Mouse (Mus musculus) megakaryocyte, embryonic 14.5 days (primary cell): ENCODE results near the gene Nasp. TPM values are rescaled to one million over a fixed set of nuclear protein-coding genes. Genes with fewer than 3 reads are reported as not detected.

Experiments
- H3K27me3 ChIP-seq: replicated peaks from 2 replicates; pipeline ENCODE3; 2012; ENCODE audit warnings: inconsistent platforms
- H3K36me3 ChIP-seq: replicated peaks from 2 replicates; pipeline ENCODE3; 2012; ENCODE audit warnings: low read length, inconsistent platforms, mixed read lengths
- H3K4me1 ChIP-seq: 2 replicates; pipeline ENCODE4 v1.6.1; 2012; ENCODE audit warnings: inconsistent platforms
- H3K4me3 ChIP-seq: replicated peaks from 2 replicates; pipeline ENCODE3; 2012; ENCODE audit warnings: moderate library complexity, mild to moderate bottlenecking, inconsistent platforms
- H3K9me3 ChIP-seq: 2 replicates; pipeline ENCODE4 v1.6.1; 2012; ENCODE audit warnings: inconsistent platforms
- FLI1 ChIP-seq: IDR thresholded peaks from 2 replicates; pipeline ENCODE4 v1.6.1; 2012; ENCODE audit warnings: low read length, inconsistent platforms, mixed read lengths
- GATA1 ChIP-seq: IDR thresholded peaks from 3 replicates; pipeline ENCODE4 v1.6.1; 2012; ENCODE audit warnings: mixed read lengths, low read length, inconsistent platforms, borderline replicate concordance
- polyA plus RNA-seq: library from polyadenylated mRNA; stranded (reverse); fragments of >175 nt; gene quantifications from 2 replicates; pipeline ENCODE4 v1.2.3, GENCODE M21; 2012; ENCODE audit warnings: low replicate concordance; ENCODE audit not compliant: insufficient read depth

Nasp gene
- polyA plus RNA-seq, 1 experiment, result 5.4 TPM

DNA sequence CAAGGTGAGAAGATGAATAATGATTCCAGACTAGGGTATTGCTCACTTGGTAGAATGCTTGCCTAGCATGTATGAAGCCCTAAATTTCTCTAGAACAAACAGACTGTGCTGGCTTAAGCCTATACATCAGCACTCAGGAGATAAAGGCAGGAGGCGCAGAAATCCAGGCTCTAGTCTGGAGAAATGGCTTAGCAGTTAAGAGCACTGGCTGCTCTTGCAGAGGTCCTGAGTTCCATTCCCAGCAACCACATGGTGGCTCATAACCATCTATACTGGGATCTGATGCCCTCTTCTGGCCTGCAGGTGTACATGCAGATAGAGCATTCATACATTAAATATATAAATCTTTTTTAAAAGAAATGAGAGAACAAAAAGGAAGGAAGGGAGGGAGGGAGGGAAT lies 14.3 kb upstream of the Nasp start:
- TF ChIP-seq GATA1 (no peak), FLI1 (no peak)
- Histone ChIP-seq H3K4me3 (no peak overlapping the region), H3K36me3 (peaks cover 89% of the 10 kb centered on the region), H3K27me3 (no peaks in the 10 kb centered on the region), H3K9me3 (no peaks in the 10 kb centered on the region), H3K4me1 (peaks cover 21% of the 10 kb centered on the region)

DNA sequence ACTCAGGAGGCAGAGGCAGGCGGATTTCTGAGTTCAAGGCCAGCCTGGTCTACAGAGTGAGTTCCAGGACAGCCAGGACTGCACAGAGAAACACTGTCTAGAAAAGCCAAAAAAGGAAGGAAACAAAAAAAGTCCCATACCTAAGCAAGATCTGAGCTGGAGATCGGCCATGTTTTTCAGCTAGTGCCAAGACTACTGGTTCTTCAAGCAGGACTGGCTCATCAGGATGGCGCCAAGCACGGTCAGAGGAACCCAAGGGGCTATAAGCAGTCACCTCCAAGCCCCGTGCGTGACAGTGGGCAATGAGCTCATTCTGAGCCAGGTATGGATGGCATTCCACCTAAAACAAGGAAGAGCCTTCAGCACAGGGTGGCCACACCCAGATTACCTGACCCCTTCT lies 11.1 kb upstream of the Nasp start:
- Histone ChIP-seq H3K36me3 (peaks cover 89% of the 10 kb centered on the region), H3K4me1 (peaks cover 4% of the 10 kb centered on the region; the same call in 1 of the 2 replicates), H3K27me3 (no peaks in the 10 kb centered on the region), H3K9me3 (no peaks in the 10 kb centered on the region), H3K4me3 (no peak overlapping the region)
- no peak for TF ChIP-seq GATA1
- no peak for TF ChIP-seq FLI1

DNA sequence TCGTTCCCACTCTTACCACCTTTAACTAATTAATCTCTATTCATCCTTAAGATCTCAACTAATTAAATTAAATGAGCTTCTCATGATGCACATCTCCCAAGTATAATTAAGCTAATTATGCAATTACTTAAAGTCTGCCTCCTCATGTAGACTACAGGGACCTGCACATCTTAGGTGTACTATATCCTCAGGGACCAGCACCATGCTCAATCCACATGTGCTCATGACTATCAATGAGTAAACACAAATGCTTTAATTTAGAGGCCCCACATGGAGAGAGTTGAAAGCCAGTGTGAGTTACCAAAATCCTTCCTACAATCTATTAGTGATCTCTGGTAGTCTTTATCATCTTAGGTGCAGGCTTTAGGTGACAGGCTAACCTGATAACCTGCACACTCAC lies 7.5 kb upstream of the Nasp start:
- TF ChIP-seq FLI1, result no peak
- TF ChIP-seq GATA1, result no peak
- H3K9me3 ChIP-seq, result no peaks in the 10 kb centered on the region
- H3K27me3 ChIP-seq, result no peaks in the 10 kb centered on the region
- no peaks in the 10 kb centered on the region for H3K4me1 ChIP-seq
- H3K4me3 ChIP-seq, result no peak overlapping the region
- peaks cover 64% of the 10 kb centered on the region for H3K36me3 ChIP-seq

DNA sequence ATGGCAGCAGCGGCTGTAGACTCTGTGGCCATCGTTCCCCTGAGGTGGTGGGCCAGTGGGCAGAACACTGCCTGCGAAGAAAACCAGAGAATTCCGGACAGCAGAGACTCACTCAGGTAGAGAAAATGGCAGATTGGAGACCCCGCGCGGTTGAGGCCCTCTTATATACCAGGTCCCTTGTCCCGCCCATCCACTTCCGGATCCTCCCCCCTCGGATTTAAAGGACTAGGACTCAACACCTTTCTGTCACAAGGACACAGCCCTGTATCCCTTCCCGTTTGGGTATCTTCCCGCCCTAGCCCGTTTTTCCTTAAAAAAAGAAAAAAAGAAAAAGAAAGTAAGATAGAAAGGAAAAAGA lies 403 bp downstream of the Nasp start:
- no peaks in the 10 kb centered on the region for H3K9me3 ChIP-seq
- H3K27me3 ChIP-seq, result no peaks in the 10 kb centered on the region
- TF ChIP-seq FLI1, result no peak
- TF ChIP-seq GATA1, result no peak
- peaks cover 27% of the 10 kb centered on the region for H3K4me1 ChIP-seq
- H3K36me3 ChIP-seq, result peaks cover 6% of the 10 kb centered on the region
- peak overlapping the region; percentile 95 for H3K4me3 ChIP-seq

DNA sequence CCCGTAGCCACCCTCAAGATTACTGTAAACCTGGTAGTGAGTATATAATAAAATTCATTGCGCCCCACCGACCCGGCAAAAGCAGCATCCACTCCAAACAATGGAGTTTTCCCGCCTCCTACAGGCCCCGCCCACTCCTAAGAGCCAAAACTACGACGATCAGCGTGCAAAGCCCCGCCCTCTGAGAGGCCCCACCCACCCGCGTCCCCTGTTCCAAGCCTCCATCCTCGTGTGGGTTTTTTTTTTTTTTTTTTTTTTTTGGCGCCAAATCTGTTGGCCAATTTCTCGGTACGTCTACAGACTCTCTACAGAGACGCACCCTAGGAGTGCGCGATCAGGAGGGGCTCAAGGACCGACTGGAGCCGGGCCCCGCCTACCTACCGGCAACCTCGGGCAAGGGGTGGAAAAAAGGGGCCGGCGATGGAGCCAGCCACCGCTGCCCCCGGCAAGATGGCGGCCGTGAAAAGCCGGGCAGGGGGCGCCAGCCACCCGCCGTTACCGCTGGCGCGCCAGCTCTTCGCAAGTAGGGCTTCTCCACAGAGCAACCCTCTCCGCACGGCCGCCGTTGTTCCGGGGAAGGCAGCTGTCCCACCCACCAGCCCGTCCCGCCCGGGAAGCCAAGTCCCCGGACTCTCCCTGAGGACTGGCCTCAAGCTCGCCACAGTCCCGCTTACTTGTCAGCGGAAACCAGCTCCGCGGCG lies 933 bp downstream of the Nasp start:
- Histone ChIP-seq H3K4me1 (peaks cover 27% of the 10 kb centered on the region), H3K36me3 (peaks cover 5% of the 10 kb centered on the region), H3K4me3 (peak overlapping the region; percentile 95), H3K9me3 (no peaks in the 10 kb centered on the region), H3K27me3 (no peaks in the 10 kb centered on the region)
- TF ChIP-seq GATA1, result no peak
- TF ChIP-seq FLI1, result no peak

DNA sequence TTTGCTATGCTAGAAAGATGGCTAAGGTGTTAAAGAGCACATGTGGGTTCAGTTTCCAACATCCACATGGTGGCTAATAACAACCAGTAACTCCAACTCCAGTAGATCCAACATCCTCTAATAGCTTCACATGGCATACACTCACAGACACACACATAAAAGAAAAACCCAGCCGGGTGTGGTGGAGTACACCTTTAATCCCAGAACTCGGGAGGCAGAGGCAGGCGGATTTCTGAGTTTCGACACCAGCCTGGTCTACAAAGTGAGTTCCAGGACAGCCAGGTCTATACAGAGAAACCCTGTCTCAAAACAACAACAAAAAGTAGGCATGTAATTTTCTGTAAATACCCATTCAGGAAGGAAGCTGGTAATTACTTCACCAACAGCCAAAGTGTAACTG lies 2.9 kb downstream of the Nasp start:
- Histone ChIP-seq H3K4me3 (no peak overlapping the region), H3K9me3 (no peaks in the 10 kb centered on the region), H3K36me3 (peaks cover 20% of the 10 kb centered on the region), H3K4me1 (peaks cover 30% of the 10 kb centered on the region), H3K27me3 (no peaks in the 10 kb centered on the region)
- TF ChIP-seq GATA1, result no peak
- TF ChIP-seq FLI1, result no peak

DNA sequence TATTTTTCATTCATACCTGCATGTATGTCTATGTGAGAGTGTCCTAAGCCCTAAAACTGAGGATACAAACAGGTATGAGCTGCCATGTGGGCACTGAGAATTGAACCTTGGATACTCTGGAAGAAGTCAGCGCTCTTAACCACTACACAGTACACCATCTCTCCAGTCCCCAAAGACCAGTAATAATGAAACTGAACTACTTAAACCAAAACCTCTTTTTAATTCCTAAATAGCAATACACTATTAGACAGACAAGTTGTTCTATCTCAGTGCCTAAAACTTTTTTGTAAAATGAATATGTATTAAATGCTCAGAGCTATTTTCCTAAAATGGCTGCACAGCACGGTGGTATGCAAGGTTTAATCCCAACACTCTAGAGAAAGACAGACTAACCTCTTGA lies 12.5 kb downstream of the Nasp start:
- TF ChIP-seq FLI1 (no peak), GATA1 (no peak)
- H3K9me3 ChIP-seq, result no peaks in the 10 kb centered on the region
- H3K4me1 ChIP-seq, result no peaks in the 10 kb centered on the region; the same call in 1 of the 2 replicates
- H3K27me3 ChIP-seq, result no peaks in the 10 kb centered on the region
- peaks cover 71% of the 10 kb centered on the region for H3K36me3 ChIP-seq
- H3K4me3 ChIP-seq, result no peak overlapping the region

DNA sequence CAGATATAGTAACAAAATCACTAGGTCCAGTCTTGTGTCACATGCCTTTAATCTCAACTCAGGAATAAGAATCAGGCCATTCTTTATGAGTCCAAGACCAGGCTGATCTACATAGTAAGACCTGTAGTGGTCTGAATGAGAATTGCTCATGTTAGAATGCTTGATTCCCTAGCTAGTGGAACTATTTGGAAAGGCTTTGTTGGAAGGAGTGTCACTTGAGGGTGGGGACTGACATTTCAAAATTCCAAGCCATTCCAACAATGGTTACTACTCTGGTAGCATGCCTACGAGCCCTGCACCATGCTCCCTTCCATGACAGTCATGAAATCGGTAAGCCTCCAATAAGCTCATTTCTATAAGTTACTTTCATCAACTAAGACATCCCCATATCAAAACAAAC lies 15.1 kb downstream of the Nasp start:
- TF ChIP-seq FLI1, result no peak
- no peak for TF ChIP-seq GATA1
- H3K4me3 ChIP-seq, result no peak overlapping the region
- H3K27me3 ChIP-seq, result no peaks in the 10 kb centered on the region
- no peaks in the 10 kb centered on the region; the same call in 1 of the 2 replicates for H3K4me1 ChIP-seq
- H3K36me3 ChIP-seq, result peaks cover 76% of the 10 kb centered on the region
- H3K9me3 ChIP-seq, result no peaks in the 10 kb centered on the region

DNA sequence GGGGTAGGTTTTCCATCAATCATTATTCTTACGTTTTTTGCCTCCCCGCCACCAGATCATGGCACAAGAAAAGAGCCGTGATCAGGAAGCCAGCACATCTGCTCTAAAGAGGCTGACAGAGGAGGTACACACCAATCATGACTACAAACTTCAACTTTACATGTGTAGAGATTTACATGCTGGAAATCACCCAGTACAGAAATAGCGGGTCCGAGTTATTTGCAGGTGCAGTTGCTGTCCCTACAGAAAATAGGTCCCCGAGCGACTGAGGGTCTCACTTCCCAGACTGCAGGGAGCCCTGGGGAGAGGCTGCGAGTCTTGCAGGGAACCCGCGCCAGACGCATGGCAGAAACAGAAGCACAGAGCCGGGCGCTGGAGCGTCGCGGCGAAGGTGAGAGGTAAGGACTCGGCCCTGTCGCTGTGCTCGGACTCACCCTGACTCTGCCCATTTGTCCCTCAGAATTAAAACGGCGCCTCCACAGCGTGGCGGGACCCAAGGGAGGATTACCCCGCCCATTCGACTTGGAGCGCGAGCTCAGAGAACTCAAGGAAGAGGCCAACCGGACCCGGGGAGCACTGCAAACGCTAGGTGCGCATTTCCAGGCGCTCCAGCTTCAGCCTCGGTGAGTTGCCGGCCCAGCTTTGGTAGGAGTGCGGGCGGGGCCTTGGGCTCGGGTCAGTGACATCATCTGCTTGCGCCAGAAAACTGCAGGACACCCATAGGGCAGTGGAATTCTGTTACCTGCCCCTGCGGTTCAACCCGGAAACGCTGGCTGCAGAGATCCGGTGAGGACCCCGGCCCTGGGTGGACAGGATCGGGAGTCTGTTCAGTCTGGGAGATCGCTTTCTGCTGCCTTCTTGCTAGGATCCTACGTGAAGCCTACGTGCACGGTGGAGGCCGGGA lies 30.5 kb downstream of the Nasp start:
- Histone ChIP-seq H3K36me3 (peaks cover 66% of the 10 kb centered on the region), H3K27me3 (no peaks in the 10 kb centered on the region), H3K4me1 (peaks cover 27% of the 10 kb centered on the region), H3K4me3 (peak overlapping the region; percentile 97), H3K9me3 (peaks cover 9% of the 10 kb centered on the region; the same call in 1 of the 2 replicates)
- TF ChIP-seq GATA1 (no peak), FLI1 (no peak)

DNA sequence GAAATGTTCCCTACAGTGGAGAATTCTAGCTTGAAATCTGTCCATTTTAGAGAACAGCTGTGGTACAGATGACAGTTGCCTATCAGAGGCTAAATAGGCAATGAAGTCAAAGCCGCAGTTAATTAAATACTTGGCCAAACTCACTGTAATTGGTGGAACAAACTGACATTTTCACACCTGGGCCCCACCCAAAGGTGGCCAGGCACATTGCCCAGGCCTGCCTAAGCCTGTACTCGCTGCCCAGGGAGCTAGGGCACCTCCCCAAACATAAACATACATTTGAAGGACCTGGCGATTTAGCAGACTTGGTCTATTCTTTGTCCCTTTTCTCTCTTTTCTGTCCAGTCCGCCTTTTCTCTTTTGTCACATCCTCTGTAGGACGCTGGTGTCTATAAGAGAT lies 31.4 kb downstream of the Nasp start, which contains the start of gene Ccdc17:
Gene Ccdc17 (plus strand): TSS at position 276 of the 400 bp plus-strand sequence.
- Histone ChIP-seq H3K4me1 (peaks cover 27% of the 10 kb centered on the region), H3K9me3 (peaks cover 9% of the 10 kb centered on the region; the same call in 1 of the 2 replicates), H3K4me3 (peak within 1 kb of the TSS; percentile 97), H3K36me3 (peaks cover 66% of the 10 kb centered on the region), H3K27me3 (no peaks in the 10 kb centered on the region)
- no peak for TF ChIP-seq GATA1
- TF ChIP-seq FLI1, result no peak
